Mouse (Mus musculus) forebrain, embryonic 13.5 days (tissue): ENCODE results near the gene Gpr132. TPM values are rescaled to one million over a fixed set of nuclear protein-coding genes. Genes with fewer than 3 reads are reported as not detected.

Source experiments
- ATAC-seq: fragments of 200-750 bp; cut with Nextera tagmentation; 2 replicates; pipeline ENCODE4 v1.8.0; 2017
- H3K27ac ChIP-seq: fragments of 300-500 bp; sonication (generic); 2 replicates; pipeline ENCODE4 v1.5.1; 2015; ENCODE audit warnings: inconsistent platforms, mild to moderate bottlenecking, moderate library complexity
- H3K27me3 ChIP-seq: fragments of 300-500 bp; sonication (generic); 2 replicates; pipeline ENCODE4 v1.6.1; 2015; ENCODE audit warnings: mild to moderate bottlenecking, inconsistent platforms
- H3K36me3 ChIP-seq: fragments of 300-500 bp; sonication (generic); 2 replicates; pipeline ENCODE4 v1.6.1; 2015; ENCODE audit warnings: mild to moderate bottlenecking, inconsistent platforms; ENCODE audit not compliant: poor library complexity, severe bottlenecking
- H3K4me1 ChIP-seq: fragments of 300-500 bp; sonication (generic); 2 replicates; pipeline ENCODE4 v1.6.1; 2015; ENCODE audit warnings: inconsistent platforms
- H3K4me2 ChIP-seq: fragments of 300-500 bp; sonication (generic); 2 replicates; pipeline ENCODE4 v1.6.1; 2015; ENCODE audit warnings: inconsistent platforms, mild to moderate bottlenecking, moderate library complexity
- H3K4me3 ChIP-seq: fragments of 300-500 bp; sonication (generic); 2 replicates; pipeline ENCODE4 v1.5.1; 2015; ENCODE audit warnings: mild to moderate bottlenecking, inconsistent platforms
- H3K9ac ChIP-seq: fragments of 300-500 bp; sonication (generic); 2 replicates; pipeline ENCODE4 v1.6.1; 2015; ENCODE audit warnings: mild to moderate bottlenecking, inconsistent platforms
- H3K9me3 ChIP-seq: fragments of 300-500 bp; sonication (generic); replicated peaks from 2 replicates; pipeline ENCODE4 v1.6.1; 2016; ENCODE audit warnings: inconsistent platforms
- WGBS: fragments of 180-500 bp; shearing (Covaris S2); methylation state at CpG from one replicate; pipeline ENCODE4 v1.1.7; 2015; 5-methylcytosine and 5-hydroxymethylcytosine counted together
- polyA plus RNA-seq: library from polyadenylated mRNA; unstranded; fragments of >200 nt; fragmentation: Nextera tagmentation; extraction: Ambion mirVana; gene quantifications from 2 replicates; pipeline ENCODE4 v1.2.1, GENCODE M21; 2015

Gene Gpr132
- not detected in 2 replicates for polyA plus RNA-seq

DNA sequence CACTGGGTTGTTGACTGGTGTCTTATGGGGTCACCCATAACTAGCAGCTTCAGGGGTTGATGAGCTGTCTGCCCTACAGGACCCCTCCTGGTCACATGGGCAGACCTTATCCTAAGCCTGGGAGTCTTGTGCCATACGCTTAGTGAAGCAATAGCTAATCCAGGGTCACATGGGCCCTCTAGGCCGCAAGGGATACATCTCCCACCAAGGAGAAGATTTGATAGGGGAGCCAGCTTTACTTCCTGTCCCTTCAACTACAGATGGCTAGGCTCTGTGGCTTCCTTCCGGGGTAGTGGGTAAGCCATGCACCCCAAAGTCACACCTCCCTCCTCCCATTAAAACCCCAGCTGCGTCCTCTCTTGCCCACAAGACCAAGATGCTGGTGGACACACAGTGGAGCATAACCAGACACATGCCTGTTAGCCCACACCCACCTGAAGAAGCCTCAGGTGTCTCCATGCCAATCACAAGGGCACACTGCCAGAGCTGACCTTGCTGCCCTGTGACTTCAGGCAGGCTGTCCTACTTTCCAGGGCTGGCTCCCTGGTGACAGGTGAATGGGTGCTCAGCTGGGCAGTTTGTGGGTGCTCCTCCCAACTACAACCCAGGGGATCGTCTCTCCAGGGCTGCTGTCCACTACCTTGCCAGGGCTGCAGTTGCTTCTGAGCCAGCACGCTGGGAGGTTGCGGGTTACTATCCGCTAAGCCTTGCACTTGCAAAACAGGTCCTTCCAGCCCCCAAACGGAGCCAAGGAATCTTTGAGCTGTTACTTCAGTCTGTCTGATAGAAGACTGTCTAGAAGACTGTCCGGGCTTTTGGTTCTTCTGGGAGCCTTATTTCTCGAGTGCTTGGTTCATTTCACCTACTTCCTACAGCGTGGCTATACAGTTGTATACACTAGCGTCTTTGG lies at the start of gene Gpr132:
Gene Gpr132, minus strand, starts transcription at position 51 of the 910 bp plus-strand sequence.
- Histone ChIP-seq H3K4me3 (no peak within 1 kb of the TSS), H3K4me1 (no peaks in the 10 kb centered on the region), H3K27me3 (peaks cover 32% of the 10 kb centered on the region), H3K9me3 (no peaks in the 10 kb centered on the region), H3K4me2 (no peak within 1 kb of the TSS), H3K9ac (no peak within 1 kb of the TSS), H3K27ac (no peak within 1 kb of the TSS), H3K36me3 (no peaks in the 10 kb centered on the region)
- 67% methylated on average over 13 of the region's 13 CpGs for WGBS
- no peak for ATAC-seq

DNA sequence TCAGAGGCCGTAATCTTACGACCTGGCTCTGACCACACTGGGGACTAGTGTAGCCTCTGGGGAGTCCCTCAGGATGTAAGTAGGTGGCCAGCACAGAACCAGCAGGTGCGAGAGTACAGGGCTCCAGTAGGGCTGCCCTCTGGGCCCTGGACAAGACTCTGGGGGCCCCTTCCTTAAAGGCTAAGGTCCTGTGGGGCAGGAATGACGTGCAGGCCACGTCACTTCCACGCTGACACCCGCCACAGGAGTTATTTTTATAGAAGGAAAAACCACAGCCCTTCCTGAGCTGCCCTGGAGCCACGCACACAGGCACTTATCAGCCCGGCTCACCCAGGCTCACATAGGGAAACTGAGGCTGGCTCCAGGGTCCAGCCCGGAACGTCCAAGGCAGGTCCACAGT lies 49.5 kb upstream of the Gpr132 start:
- no peaks in the 10 kb centered on the region for H3K9me3 ChIP-seq
- H3K4me3 ChIP-seq = no peak overlapping the region
- no peak overlapping the region for H3K9ac ChIP-seq
- H3K27me3 ChIP-seq = no peaks in the 10 kb centered on the region
- H3K4me2 ChIP-seq = no peak overlapping the region
- WGBS = 85% methylated on average over 11 of the region's 11 CpGs
- no peak overlapping the region for H3K27ac ChIP-seq
- H3K36me3 ChIP-seq = peaks cover 21% of the 10 kb centered on the region; the same call in 1 of the 2 replicates
- no peak for ATAC-seq
- H3K4me1 ChIP-seq = peaks cover 19% of the 10 kb centered on the region

DNA sequence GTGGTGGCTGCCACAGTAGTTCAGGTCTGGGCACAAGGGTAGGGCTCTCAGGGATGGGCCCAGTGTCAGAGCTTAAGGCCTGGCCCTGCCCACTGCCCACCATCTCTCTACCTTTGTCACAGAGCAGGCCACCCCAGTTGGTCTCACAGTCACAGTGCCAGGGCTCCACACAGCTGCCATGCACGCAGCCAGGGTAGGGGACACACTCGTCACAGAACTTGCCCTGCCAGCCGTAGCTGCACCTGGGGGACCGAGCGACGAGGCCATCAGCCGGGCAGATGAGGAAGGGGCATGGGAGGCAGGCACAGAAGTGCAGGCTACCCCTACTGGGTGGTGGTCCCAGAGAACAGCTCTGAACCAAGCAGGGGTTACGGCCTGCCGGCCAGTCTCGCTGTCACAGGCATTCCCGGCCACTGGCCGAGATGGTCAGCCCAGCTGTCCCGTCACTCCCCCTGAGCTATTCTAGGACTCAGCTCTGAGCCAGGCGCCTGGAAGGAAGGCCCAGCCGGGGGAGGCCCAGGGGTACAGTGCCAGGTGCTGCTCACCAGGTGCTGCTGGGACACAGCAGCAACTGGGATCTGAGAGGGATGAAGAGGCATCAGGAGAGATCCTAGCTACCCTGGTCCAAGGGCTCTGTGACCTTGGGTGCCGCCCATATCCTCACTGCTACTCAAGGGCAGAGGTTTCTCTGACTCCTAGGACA lies 48.8 kb upstream of the Gpr132 start:
- ATAC-seq = no peak
- Histone ChIP-seq H3K4me1 (peaks cover 12% of the 10 kb centered on the region), H3K4me3 (no peak overlapping the region), H3K9ac (no peak overlapping the region), H3K36me3 (peaks cover 25% of the 10 kb centered on the region), H3K9me3 (no peaks in the 10 kb centered on the region), H3K27me3 (no peaks in the 10 kb centered on the region), H3K4me2 (no peak overlapping the region), H3K27ac (no peak overlapping the region)
- 89% methylated on average over 16 of the region's 16 CpGs for WGBS

- 61% methylated on average over 13 of the region's 13 CpGs for WGBS
- Histone ChIP-seq H3K4me2 (no peak overlapping the region), H3K36me3 (peaks cover 38% of the 10 kb centered on the region), H3K4me1 (peaks cover 8% of the 10 kb centered on the region; the same call in 1 of the 2 replicates), H3K27ac (0 out of 2 replicates have a peak overlapping the region, but pooled peaks have one; percentile 1), H3K9me3 (no peaks in the 10 kb centered on the region), H3K9ac (no peak overlapping the region), H3K4me3 (no peak overlapping the region), H3K27me3 (no peaks in the 10 kb centered on the region)
- ATAC-seq = no peak; the same call in 1 of the 2 replicates
These were observed 47.6 kb upstream of the Gpr132 start for GRCm38 (mm10) chr12:112915587-112915986.

DNA sequence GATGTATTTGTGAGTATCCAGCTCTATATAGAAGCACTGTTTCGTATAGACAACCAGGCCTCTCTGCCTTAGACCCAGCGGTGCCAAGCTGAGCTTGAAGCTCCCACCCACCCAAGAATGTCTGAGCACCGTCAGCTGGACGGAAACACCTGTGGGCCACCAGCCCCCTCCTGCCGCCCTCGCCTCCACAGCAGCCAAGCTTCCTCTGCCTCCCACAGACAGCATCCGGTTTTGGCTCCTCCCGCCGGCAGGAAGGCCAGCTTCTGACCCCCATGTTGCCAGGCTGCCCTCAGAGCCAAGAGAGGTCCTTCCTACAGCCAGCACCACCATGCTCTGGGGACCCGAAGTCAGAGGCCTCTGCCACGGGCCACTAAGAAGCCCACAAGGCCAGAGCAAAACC lies 46.5 kb upstream of the Gpr132 start:
- no peak overlapping the region for H3K4me3 ChIP-seq
- H3K9ac ChIP-seq = no peak overlapping the region
- H3K4me2 ChIP-seq = no peak overlapping the region
- no peak for ATAC-seq
- H3K4me1 ChIP-seq = peaks cover 7% of the 10 kb centered on the region; the same call in 1 of the 2 replicates
- WGBS = 81% methylated on average over 11 of the region's 11 CpGs
- peaks cover 48% of the 10 kb centered on the region for H3K36me3 ChIP-seq
- no peak overlapping the region for H3K27ac ChIP-seq
- H3K9me3 ChIP-seq = no peaks in the 10 kb centered on the region
- no peaks in the 10 kb centered on the region for H3K27me3 ChIP-seq

- H3K36me3 ChIP-seq = peaks cover 61% of the 10 kb centered on the region
These were observed 45.1 kb upstream of the Gpr132 start for GRCm38 (mm10) chr12:112912951-112913745.

GRCm38 (mm10) chr12:112911701-112912100 lies 43.7 kb upstream of the Gpr132 start:
- Histone ChIP-seq H3K9ac (no peak overlapping the region), H3K4me1 (peaks cover 7% of the 10 kb centered on the region; the same call in 1 of the 2 replicates), H3K9me3 (no peaks in the 10 kb centered on the region), H3K36me3 (peaks cover 64% of the 10 kb centered on the region), H3K4me2 (no peak overlapping the region), H3K27ac (no peak overlapping the region), H3K27me3 (no peaks in the 10 kb centered on the region), H3K4me3 (no peak overlapping the region)
- WGBS = 88% methylated on average over 17 of the region's 17 CpGs
- no peak for ATAC-seq

More at GRCm38 (mm10) chr12:112912951-112913745, 45.1 kb upstream of the Gpr132 start:
- WGBS = 92% methylated on average over 28 of the region's 28 CpGs
- Histone ChIP-seq H3K9ac (no peak overlapping the region), H3K9me3 (no peaks in the 10 kb centered on the region), H3K4me3 (no peak overlapping the region), H3K4me1 (peaks cover 7% of the 10 kb centered on the region; the same call in 1 of the 2 replicates), H3K27me3 (no peaks in the 10 kb centered on the region), H3K27ac (no peak overlapping the region), H3K4me2 (no peak overlapping the region)
- ATAC-seq = no peak

DNA sequence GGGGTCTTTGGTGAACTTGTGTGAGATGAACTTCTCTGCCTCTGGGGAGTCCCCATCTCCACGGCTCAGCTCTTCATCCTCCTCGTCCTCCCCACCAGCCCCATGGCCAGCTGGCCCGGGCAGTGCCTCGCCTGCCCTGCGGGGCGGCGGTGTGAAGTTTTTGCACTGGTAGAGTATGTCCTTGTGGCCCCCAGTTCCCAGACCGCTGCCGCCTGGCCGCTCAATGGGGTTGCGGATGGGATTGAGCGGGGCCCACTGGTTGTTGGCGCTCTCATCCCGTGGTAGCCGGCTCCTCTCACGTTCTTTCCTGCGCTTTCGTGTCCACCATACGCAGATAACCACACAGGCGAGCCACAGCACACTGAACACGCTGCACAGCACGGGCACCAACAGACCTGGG lies 41.0 kb upstream of the Gpr132 start:
- Histone ChIP-seq H3K4me3 (no peak overlapping the region), H3K9ac (no peak overlapping the region), H3K36me3 (peaks cover 57% of the 10 kb centered on the region), H3K9me3 (no peaks in the 10 kb centered on the region), H3K4me2 (no peak overlapping the region), H3K27ac (no peak overlapping the region), H3K4me1 (no peaks in the 10 kb centered on the region), H3K27me3 (no peaks in the 10 kb centered on the region)
- WGBS = 97% methylated on average over 22 of the region's 22 CpGs
- ATAC-seq = no peak

- Histone ChIP-seq H3K36me3 (peaks cover 20% of the 10 kb centered on the region), H3K9ac (no peak overlapping the region), H3K27me3 (no peaks in the 10 kb centered on the region), H3K9me3 (no peaks in the 10 kb centered on the region), H3K4me2 (no peak overlapping the region), H3K4me1 (no peaks in the 10 kb centered on the region), H3K27ac (no peak overlapping the region), H3K4me3 (no peak overlapping the region)
- no peak for ATAC-seq
- WGBS = 83% methylated on average over 5 of the region's 5 CpGs
These were observed 37.0 kb upstream of the Gpr132 start for GRCm38 (mm10) chr12:112905001-112905400.

DNA sequence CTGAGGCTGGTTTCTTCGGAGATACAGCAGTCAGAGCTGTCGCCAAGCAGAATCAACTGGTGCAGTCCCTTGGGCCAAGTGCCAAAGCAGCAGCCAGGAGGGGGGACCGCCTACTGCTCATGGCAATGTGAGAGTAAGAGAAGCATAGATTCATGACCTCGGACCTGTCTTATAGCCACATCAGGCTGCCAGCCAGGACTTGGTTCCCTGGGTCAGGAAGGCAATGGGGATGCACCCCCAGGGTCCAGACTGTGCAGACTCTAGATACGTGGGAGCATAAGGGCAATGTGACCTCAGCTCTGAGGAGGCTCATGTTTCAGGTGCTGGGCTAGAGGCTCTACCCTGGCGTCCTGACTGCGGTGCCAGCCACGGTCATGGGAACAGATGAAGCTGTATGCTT lies 35.9 kb upstream of the Gpr132 start:
- Histone ChIP-seq H3K36me3 (peaks cover 10% of the 10 kb centered on the region), H3K27ac (no peak overlapping the region), H3K4me3 (no peak overlapping the region), H3K27me3 (no peaks in the 10 kb centered on the region), H3K9me3 (no peaks in the 10 kb centered on the region), H3K4me2 (no peak overlapping the region), H3K4me1 (no peaks in the 10 kb centered on the region), H3K9ac (no peak overlapping the region)
- ATAC-seq = no peak
- 71% methylated on average over 8 of the region's 8 CpGs for WGBS

- Histone ChIP-seq H3K36me3 (no peaks in the 10 kb centered on the region), H3K4me2 (no peak overlapping the region), H3K9ac (no peak overlapping the region), H3K4me1 (peaks cover 6% of the 10 kb centered on the region), H3K27me3 (no peaks in the 10 kb centered on the region), H3K27ac (no peak overlapping the region), H3K4me3 (no peak overlapping the region), H3K9me3 (no peaks in the 10 kb centered on the region)
- no peak for ATAC-seq
- 87% methylated on average over 9 of the region's 9 CpGs for WGBS
These were observed 32.6 kb upstream of the Gpr132 start for GRCm38 (mm10) chr12:112900641-112901040.
